Mouse (Mus musculus) testis, adult 2 months (tissue): ENCODE results near the gene Kcna5. TPM values are rescaled to one million over a fixed set of nuclear protein-coding genes. Genes with fewer than 3 reads are reported as not detected.

Source experiments
- H3K27ac ChIP-seq: fragments of 200-500 bp; 2 replicates; pipeline ENCODE4 v1.5.1; 2012; ENCODE audit warnings: low read depth, low read length; ENCODE audit not compliant: control insufficient read depth, insufficient read depth
- H3K27me3 ChIP-seq: fragments of 200-500 bp; 2 replicates; pipeline ENCODE4 v1.6.1; 2012; ENCODE audit warnings: mild to moderate bottlenecking, low read length, moderate library complexity; ENCODE audit not compliant: control insufficient read depth, insufficient read depth
- H3K36me3 ChIP-seq: fragments of 200-500 bp; 2 replicates; pipeline ENCODE4 v1.6.1; 2012; ENCODE audit warnings: mild to moderate bottlenecking, low read length; ENCODE audit not compliant: control insufficient read depth, insufficient read depth
- H3K4me1 ChIP-seq: fragments of 200-500 bp; 2 replicates; pipeline ENCODE4 v1.6.1; 2012; ENCODE audit warnings: low read length; ENCODE audit not compliant: control insufficient read depth, insufficient read depth
- H3K4me3 ChIP-seq: fragments of 200-500 bp; 2 replicates; pipeline ENCODE4 v1.5.1; 2012; ENCODE audit warnings: low read depth, mild to moderate bottlenecking, low read length, moderate library complexity, mixed read lengths; ENCODE audit not compliant: control insufficient read depth
- CTCF ChIP-seq: fragments of 200-500 bp; IDR thresholded peaks from 2 replicates; pipeline ENCODE4 v1.5.1; 2012; ENCODE audit warnings: low read depth, mild to moderate bottlenecking, inconsistent platforms, low read length, moderate library complexity; ENCODE audit not compliant: control insufficient read depth, insufficient read depth, insufficient replicate concordance
- POLR2A ChIP-seq: fragments of 200-500 bp; IDR thresholded peaks from 2 replicates; pipeline ENCODE4 v1.6.1; 2012; ENCODE audit warnings: low read depth, mild to moderate bottlenecking, inconsistent platforms, low read length, moderate library complexity; ENCODE audit not compliant: control insufficient read depth
- polyA plus RNA-seq: library from polyadenylated mRNA; depleted of rRNA; stranded (reverse); fragments of >200 nt; gene quantifications from 2 replicates; pipeline ENCODE4 v1.2.3, GENCODE M21; 2012

The Kcna5 gene
- polyA plus RNA-seq, 1 experiment, result 0.22 TPM

DNA sequence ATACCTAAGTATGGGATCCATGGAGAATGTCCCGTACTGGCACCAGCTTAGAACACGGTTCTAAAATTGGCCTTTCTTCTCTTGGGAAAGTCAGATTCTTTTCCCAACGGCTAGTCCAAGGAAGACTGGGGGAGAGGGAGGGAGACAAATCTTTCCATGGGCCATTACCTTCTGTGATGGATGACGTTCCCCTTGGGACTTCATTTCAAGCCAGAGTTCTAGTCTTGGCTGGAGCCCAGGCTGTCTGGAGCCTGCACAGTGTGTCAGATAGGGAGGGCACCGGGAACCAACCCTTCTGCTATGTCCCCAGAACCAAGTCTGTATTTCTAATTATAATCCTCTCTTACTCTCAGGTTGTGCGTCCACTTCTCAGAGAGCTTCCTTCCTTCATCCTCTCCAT is 26.5 kb downstream of the Kcna5 start:
- TF ChIP-seq POLR2A (no peak), CTCF (no peak)
- no peak overlapping the region for H3K4me3 ChIP-seq
- H3K4me1 ChIP-seq, result no peaks in the 10 kb centered on the region
- H3K27me3 ChIP-seq, result no peaks in the 10 kb centered on the region
- H3K27ac ChIP-seq, result no peak overlapping the region
- H3K36me3 ChIP-seq, result no peaks in the 10 kb centered on the region

DNA sequence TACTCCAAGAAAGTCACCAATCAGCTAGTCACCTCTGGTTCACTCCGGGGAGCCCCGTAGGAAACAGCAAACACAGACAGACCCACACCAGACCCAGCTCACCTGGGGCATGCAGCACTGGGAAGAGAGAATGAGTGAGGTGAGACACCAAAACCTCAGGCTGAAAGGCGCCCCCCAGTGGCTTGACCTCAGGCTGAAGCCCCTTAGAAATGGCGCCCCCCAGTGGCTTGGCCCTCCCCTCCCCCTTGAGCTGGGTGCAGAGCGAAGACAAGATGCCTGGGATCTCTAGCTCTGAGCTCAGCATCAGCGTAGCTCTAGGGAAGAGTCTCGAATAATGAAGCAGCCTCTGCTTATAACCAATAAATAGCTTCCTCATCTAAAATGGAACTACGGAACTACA is 31.3 kb downstream of the Kcna5 start:
- no peaks in the 10 kb centered on the region for H3K27me3 ChIP-seq
- TF ChIP-seq CTCF (peak; percentile 67), POLR2A (no peak)
- H3K4me1 ChIP-seq, result peaks cover 12% of the 10 kb centered on the region
- H3K27ac ChIP-seq, result no peak overlapping the region
- H3K36me3 ChIP-seq, result no peaks in the 10 kb centered on the region
- no peak overlapping the region for H3K4me3 ChIP-seq

GRCm38 (mm10) chr6:126502691-126503301 is 32.4 kb downstream of the Kcna5 start:
- no peak overlapping the region for H3K4me3 ChIP-seq
- peaks cover 12% of the 10 kb centered on the region for H3K4me1 ChIP-seq
- no peak overlapping the region for H3K27ac ChIP-seq
- no peak for TF ChIP-seq CTCF
- TF ChIP-seq POLR2A, result no peak
- no peaks in the 10 kb centered on the region for H3K27me3 ChIP-seq
- H3K36me3 ChIP-seq, result no peaks in the 10 kb centered on the region

GRCm38 (mm10) chr6:126500985-126501384 is 34.2 kb downstream of the Kcna5 start:
- H3K27me3 ChIP-seq, result no peaks in the 10 kb centered on the region

GRCm38 (mm10) chr6:126500088-126500487 is 35.1 kb downstream of the Kcna5 start:
- no peaks in the 10 kb centered on the region for H3K27me3 ChIP-seq
- TF ChIP-seq POLR2A, result no peak
- peak; percentile 91 for TF ChIP-seq CTCF
- peaks cover 12% of the 10 kb centered on the region for H3K4me1 ChIP-seq
- H3K36me3 ChIP-seq, result no peaks in the 10 kb centered on the region
- no peak overlapping the region for H3K27ac ChIP-seq
- H3K4me3 ChIP-seq, result no peak overlapping the region

More at GRCm38 (mm10) chr6:126500985-126501384, 34.2 kb downstream of the Kcna5 start:
- Histone ChIP-seq H3K4me3 (peak overlapping the region; percentile 80), H3K27ac (peak overlapping the region; percentile 83), H3K36me3 (no peaks in the 10 kb centered on the region), H3K4me1 (peaks cover 12% of the 10 kb centered on the region)
- TF ChIP-seq POLR2A (no peak), CTCF (peak; percentile 56)

GRCm38 (mm10) chr6:126497878-126498277 is 37.3 kb downstream of the Kcna5 start:
- peaks cover 12% of the 10 kb centered on the region for H3K4me1 ChIP-seq
- H3K4me3 ChIP-seq, result no peak overlapping the region
- H3K27ac ChIP-seq, result no peak overlapping the region
- TF ChIP-seq CTCF (peak; percentile 45; the same call in 1 of the 2 replicates), POLR2A (no peak)
- no peaks in the 10 kb centered on the region for H3K36me3 ChIP-seq
- no peaks in the 10 kb centered on the region for H3K27me3 ChIP-seq

GRCm38 (mm10) chr6:126497173-126497839 is 37.9 kb downstream of the Kcna5 start:
- TF ChIP-seq CTCF, result no peak
- no peak for TF ChIP-seq POLR2A
- no peaks in the 10 kb centered on the region for H3K36me3 ChIP-seq
- no peak overlapping the region for H3K27ac ChIP-seq
- no peaks in the 10 kb centered on the region for H3K27me3 ChIP-seq
- no peak overlapping the region for H3K4me3 ChIP-seq
- peaks cover 12% of the 10 kb centered on the region for H3K4me1 ChIP-seq
